Mouse (Mus musculus) lung, postnatal 0 days (tissue): ENCODE measurements around the gene Arhgap22. TPM values are rescaled to one million over a fixed set of nuclear protein-coding genes. Genes with fewer than 3 reads are reported as not detected.
A peak's percentile ranks its signal among the peaks of the same experiment; 100 is the strongest.

Experiments used
- ATAC-seq: fragments of 200-750 bp; cut with Nextera tagmentation; 2 replicates; pipeline ENCODE4 v1.8.0; 2017; ENCODE audit warnings: moderate library complexity
- DNase-seq: peaks from one replicate; pipeline ENCODE4 v3.0.0-alpha.2; 2016; ENCODE audit warnings: low spot score
- H3K27ac ChIP-seq: fragments of 300-500 bp; sonication (generic); 2 replicates; pipeline ENCODE4 v1.5.1; 2014; ENCODE audit warnings: antibody characterized with exemption, mild to moderate bottlenecking, low read length, mixed read lengths
- H3K27me3 ChIP-seq: fragments of 300-500 bp; sonication (generic); replicated peaks from 2 replicates; pipeline ENCODE4 v1.6.1; 2014; ENCODE audit warnings: low read length, mixed read lengths; ENCODE audit not compliant: insufficient read depth
- H3K36me3 ChIP-seq: fragments of 300-500 bp; sonication (generic); 2 replicates; pipeline ENCODE4 v1.6.1; 2014; ENCODE audit warnings: low read length, mixed read lengths; ENCODE audit not compliant: insufficient read depth
- H3K4me1 ChIP-seq: fragments of 300-500 bp; sonication (generic); 2 replicates; pipeline ENCODE4 v1.6.1; 2014; ENCODE audit warnings: antibody characterized with exemption, low read depth, low read length, mixed read lengths; ENCODE audit not compliant: insufficient read depth
- H3K4me2 ChIP-seq: fragments of 300-500 bp; sonication (generic); replicated peaks from 2 replicates; pipeline ENCODE4 v1.6.1; 2014; ENCODE audit warnings: low read depth, mild to moderate bottlenecking, low read length, moderate library complexity, mixed read lengths
- H3K4me3 ChIP-seq: fragments of 300-500 bp; sonication (generic); 2 replicates; pipeline ENCODE4 v1.5.1; 2014; ENCODE audit warnings: low read depth, low read length
- H3K9ac ChIP-seq: fragments of 300-500 bp; sonication (generic); replicated peaks from 2 replicates; pipeline ENCODE4 v1.6.1; 2014; ENCODE audit warnings: low read depth, mild to moderate bottlenecking
- H3K9me3 ChIP-seq: fragments of 300-500 bp; sonication (generic); 2 replicates; pipeline ENCODE4 v1.6.1; 2016; ENCODE audit warnings: low read length, mixed read lengths
- CTCF ChIP-seq: IDR thresholded peaks from 2 replicates; pipeline ENCODE4 v1.5.1; 2016; ENCODE audit warnings: antibody characterized with exemption, mild to moderate bottlenecking
- EP300 ChIP-seq: IDR thresholded peaks from 2 replicates; pipeline ENCODE4 v1.6.1; 2016; ENCODE audit warnings: antibody characterized with exemption, mild to moderate bottlenecking, control low read depth
- WGBS: fragments of 180-500 bp; shearing (Covaris S2); extraction: QIAGEN DNeasy Blood & Tissue Kit; methylation state at CpG from one replicate; pipeline ENCODE4 v1.1.7; 2014; 5-methylcytosine and 5-hydroxymethylcytosine counted together
- polyA plus RNA-seq: library from polyadenylated mRNA; unstranded; fragments of >200 nt; fragmentation: Nextera tagmentation; extraction: Ambion mirVana; gene quantifications from 2 replicates; pipeline ENCODE4 v1.2.1, GENCODE M21; 2015

Arhgap22 gene
- polyA plus RNA-seq, 1 experiment from 2014 or later, result 30.2 TPM

- 69% methylated on average over 2 of the region's 2 CpGs for WGBS
- H3K4me3 ChIP-seq, result no peak overlapping the region
- no peak for DNase-seq
- H3K27ac ChIP-seq, result no peak overlapping the region
- H3K27me3 ChIP-seq, result no peaks in the 10 kb centered on the region
- H3K4me1 ChIP-seq, result no peaks in the 10 kb centered on the region
- no peaks in the 10 kb centered on the region for H3K9me3 ChIP-seq
- H3K4me2 ChIP-seq, result no peak overlapping the region
- TF ChIP-seq EP300, result no peak
- TF ChIP-seq CTCF, result no peak
- ATAC-seq, result no peak
- H3K36me3 ChIP-seq, result no peaks in the 10 kb centered on the region
- no peak overlapping the region for H3K9ac ChIP-seq
Measured at GRCm38 (mm10) chr14:33278374-33278773, 64.5 kb downstream of the Arhgap22 start.

GRCm38 (mm10) chr14:33280921-33281320, 67.1 kb downstream of the Arhgap22 start:
- ATAC-seq, result peak; percentile 41; the same call in 1 of the 2 replicates
- TF ChIP-seq CTCF (no peak), EP300 (no peak)

GRCm38 (mm10) chr14:33282447-33282846, 68.6 kb downstream of the Arhgap22 start:
- no peak overlapping the region for H3K9ac ChIP-seq
- TF ChIP-seq CTCF (no peak), EP300 (no peak)
- no peak overlapping the region for H3K4me2 ChIP-seq
- 84% methylated on average over 4 of the region's 4 CpGs for WGBS
- DNase-seq, result no peak
- no peaks in the 10 kb centered on the region for H3K36me3 ChIP-seq
- no peak for ATAC-seq
- H3K27ac ChIP-seq, result no peak overlapping the region
- no peaks in the 10 kb centered on the region for H3K27me3 ChIP-seq
- H3K9me3 ChIP-seq, result no peaks in the 10 kb centered on the region
- H3K4me3 ChIP-seq, result no peak overlapping the region
- no peaks in the 10 kb centered on the region for H3K4me1 ChIP-seq

More at GRCm38 (mm10) chr14:33280921-33281320, 67.1 kb downstream of the Arhgap22 start:
- Histone ChIP-seq H3K9me3 (no peaks in the 10 kb centered on the region), H3K36me3 (no peaks in the 10 kb centered on the region), H3K4me1 (no peaks in the 10 kb centered on the region), H3K27me3 (no peaks in the 10 kb centered on the region), H3K9ac (no peak overlapping the region), H3K4me2 (no peak overlapping the region), H3K4me3 (no peak overlapping the region), H3K27ac (no peak overlapping the region)
- 82% methylated on average over 2 of the region's 2 CpGs for WGBS
- DNase-seq, result no peak

- no peaks in the 10 kb centered on the region for H3K4me1 ChIP-seq
- no peak for ATAC-seq
- WGBS, result 71% methylated on average over 4 of the region's 4 CpGs
- no peak for TF ChIP-seq CTCF
- no peak for TF ChIP-seq EP300
- H3K36me3 ChIP-seq, result no peaks in the 10 kb centered on the region
- no peak overlapping the region for H3K27ac ChIP-seq
- H3K9me3 ChIP-seq, result no peaks in the 10 kb centered on the region
- DNase-seq, result no peak
- no peak overlapping the region for H3K9ac ChIP-seq
- no peak overlapping the region for H3K4me2 ChIP-seq
- H3K27me3 ChIP-seq, result no peaks in the 10 kb centered on the region
- H3K4me3 ChIP-seq, result no peak overlapping the region
Measured at GRCm38 (mm10) chr14:33287920-33288319, 74.1 kb downstream of the Arhgap22 start.

- H3K4me1 ChIP-seq, result no peaks in the 10 kb centered on the region
- DNase-seq, result no peak
- no peak overlapping the region for H3K4me3 ChIP-seq
- no peaks in the 10 kb centered on the region for H3K9me3 ChIP-seq
- TF ChIP-seq CTCF (no peak), EP300 (no peak)
- no peaks in the 10 kb centered on the region for H3K36me3 ChIP-seq
- H3K27me3 ChIP-seq, result no peaks in the 10 kb centered on the region
- H3K9ac ChIP-seq, result no peak overlapping the region
- H3K4me2 ChIP-seq, result no peak overlapping the region
- WGBS, result 18% methylated on average over 9 of the region's 9 CpGs
- no peak overlapping the region for H3K27ac ChIP-seq
- no peak for ATAC-seq
Measured at GRCm38 (mm10) chr14:33290038-33290437, 76.2 kb downstream of the Arhgap22 start.

DNA sequence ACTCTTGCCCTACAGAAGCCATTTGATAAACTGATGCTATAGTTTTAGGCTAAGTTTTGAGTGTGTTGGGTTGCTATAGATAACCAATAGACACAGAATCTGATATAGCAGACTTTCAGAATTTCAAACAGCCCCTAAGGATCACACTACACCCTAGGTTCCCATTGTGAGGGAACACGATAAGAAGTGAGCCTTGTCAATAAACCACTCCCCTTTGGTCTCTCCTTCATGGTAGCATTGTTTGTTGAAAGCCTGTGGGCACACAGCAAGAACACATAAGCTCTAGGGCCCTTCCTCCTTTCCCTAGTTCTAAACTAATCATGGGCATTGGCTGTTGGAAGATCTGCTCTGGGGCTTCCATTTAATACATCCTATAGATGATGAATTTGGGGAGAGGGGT, 80.7 kb downstream of the Arhgap22 start:
- no peak overlapping the region for H3K4me2 ChIP-seq
- H3K27ac ChIP-seq, result no peak overlapping the region
- H3K9me3 ChIP-seq, result no peaks in the 10 kb centered on the region
- H3K4me3 ChIP-seq, result no peak overlapping the region
- no peak overlapping the region for H3K9ac ChIP-seq
- 33% methylated on average over 1 of the region's 1 CpGs for WGBS
- no peak for TF ChIP-seq EP300
- TF ChIP-seq CTCF, result no peak
- no peaks in the 10 kb centered on the region for H3K4me1 ChIP-seq
- no peaks in the 10 kb centered on the region for H3K27me3 ChIP-seq
- no peak for DNase-seq
- no peaks in the 10 kb centered on the region for H3K36me3 ChIP-seq
- ATAC-seq, result no peak
